ENCODE assay signal across 9 mouse cellular contexts in the genomic region with DNA sequence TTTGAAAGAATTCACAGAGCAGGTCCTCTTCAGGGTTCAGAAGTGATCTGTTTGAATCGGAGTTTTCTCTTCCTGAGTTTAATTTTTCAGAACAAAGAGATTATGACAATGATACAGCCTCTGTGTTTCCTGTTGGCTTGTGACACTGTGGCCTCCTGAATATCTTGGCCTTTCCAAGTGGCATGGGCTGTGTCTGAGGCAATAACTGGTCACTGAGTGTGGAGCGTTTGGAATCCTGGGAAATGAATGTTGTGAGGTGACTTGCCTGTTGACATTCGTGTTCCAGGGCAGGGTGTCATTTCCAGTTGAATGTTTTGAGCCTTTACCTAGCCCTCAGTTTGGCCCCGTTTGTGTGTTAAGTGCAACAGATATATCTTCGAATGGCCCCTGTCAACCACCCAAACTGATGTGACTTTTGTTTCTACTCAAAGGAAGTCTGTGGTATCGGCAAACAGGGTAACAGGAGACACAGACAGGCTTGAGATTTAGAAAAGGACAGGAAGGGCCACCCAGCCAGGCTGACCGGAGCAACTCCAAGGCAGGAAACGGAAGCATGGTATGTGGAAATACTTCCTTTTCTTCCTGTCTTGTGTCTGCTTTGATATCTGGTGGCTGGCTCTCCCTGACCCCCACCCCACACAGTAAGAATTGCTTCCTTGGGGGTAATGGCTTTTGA. TPM values are rescaled to one million over a fixed set of nuclear protein-coding genes. Genes with fewer than 3 reads are reported as not detected.
DNase-seq lines count a peak whose midpoint lies in the region; ATAC-seq and TF ChIP-seq lines count a peak whose summit lies in the region.
"Had no signal": no experiment of that assay in that cellular context is flagged by ENCODE, and none has a peak within 500 bp of the region (broad histone marks: within the 10 kb centered on the region; RNA-seq: fewer than 3 reads in every experiment).

No protein-coding gene starts in this region.

- H3K4me3 ChIP-seq in heart, embryonic 10.5 days, result no peak overlapping the region
- no peak overlapping the region for H3K4me3 ChIP-seq in small intestine, adult 2 months (ENCODE audit: low read depth, low read length)

- intact Hi-C loops in heart, postnatal 14 days (cut with DNase I), result loop anchor here (2.0 kb wide), 1 partner anchor 34 kb away; no protein-coding TSS in a partner anchor
- intact Hi-C loops in left cerebral cortex, postnatal 4 days (cut with DNase I), result no loop called here

- 57% methylated on average over 8 of the region's 8 CpGs for WGBS in heart, embryonic 10.5 days
- 73% methylated on average over 8 of the region's 8 CpGs for WGBS in small intestine, adult 2 months

- no peak for DNase-seq in heart, embryonic 10.5 days (ENCODE audit: low spot score)
- no peak for DNase-seq in heart, postnatal 14 days
- peak; percentile 30 for DNase-seq in thymus, postnatal 0 days (ENCODE audit: low spot score)
- no peak for DNase-seq in thymus, postnatal 10 days (ENCODE audit: low spot score in 2 of 2)
- DNase-seq in kidney, postnatal 14 days, result peak; percentile 51
- no peak for DNase-seq in left cerebral cortex, postnatal 4 days
- DNase-seq: cerebellum, postnatal 25 days had no signal

- peaks cover 27% of the 10 kb centered on the region for H3K4me1 ChIP-seq in heart, embryonic 10.5 days
- H3K4me1 ChIP-seq in small intestine, adult 2 months (ENCODE audit: control insufficient read depth, insufficient read depth, insufficient read length, low read length), result peaks cover 11% of the 10 kb centered on the region

- H3K27ac ChIP-seq in heart, embryonic 10.5 days, result peak overlapping the region; percentile 60; the same call in 1 of the 2 replicates
- peak overlapping the region; percentile 16; the same call in 1 of the 2 replicates for H3K27ac ChIP-seq in small intestine, adult 2 months (ENCODE audit: insufficient read depth, low read depth, low read length)

- H3K27me3 ChIP-seq in heart, embryonic 10.5 days (ENCODE audit: insufficient read depth, poor library complexity, severe bottlenecking), result no peaks in the 10 kb centered on the region
- H3K27me3 ChIP-seq in small intestine, adult 2 months (ENCODE audit: control insufficient read depth, insufficient read depth, low read length), result no peaks in the 10 kb centered on the region

- TF ChIP-seq CTCF in small intestine, adult 2 months (IDR thresholded peaks at IDR 0.05; ENCODE audit: extremely low read depth, insufficient read length, insufficient replicate concordance, low read depth, low read length), result no peak

- TF ChIP-seq POLR2A in small intestine, adult 2 months (IDR thresholded peaks at IDR 0.05; ENCODE audit: low read depth, low read length), result no peak

- ATAC-seq in frontal cortex, adult (ENCODE audit: low TSS enrichment), result no peak

- no peaks in the 10 kb centered on the region for H3K9me3 ChIP-seq in heart, embryonic 10.5 days

- H3K36me3 ChIP-seq in heart, embryonic 10.5 days, result no peaks in the 10 kb centered on the region
- H3K36me3 ChIP-seq in small intestine, adult 2 months (ENCODE audit: control insufficient read depth, insufficient read depth, low read length), result no peaks in the 10 kb centered on the region

RNA-seq across cellular contexts. Expression of gene Mef2a, which starts 52.3 kb away (rescaled TPM):
- polyA plus RNA-seq in heart, embryonic 10.5 days (2016; fragmentation: Nextera tagmentation; extraction: Ambion mirVana), result 45.7 and 69.6 TPM in 2 replicates
- total RNA-seq in heart, postnatal 14 days (2021), result 100 to 1,000 TPM; 157 to 165 TPM
- polyA plus RNA-seq in thymus, postnatal 0 days (2015; fragmentation: Nextera tagmentation; extraction: Ambion mirVana), result 62.3 and 64.9 TPM in 2 replicates
- polyA plus RNA-seq in small intestine, adult 2 months (2012; rRNA removed), result 6.6 and 16.0 TPM in 2 replicates
- 100 to 1,000 TPM; 115 to 119 TPM for total RNA-seq in left cerebral cortex, postnatal 4 days (2021)

Comparison
In these comparisons a context has a peak if more than half of its experiments do, and no peak if none do; other contexts are left out.
1. DNase-seq: peak in thymus, postnatal 0 days (single experiment) and kidney, postnatal 14 days (single experiment); none in heart, embryonic 10.5 days (single experiment), heart, postnatal 14 days (0 of 2), thymus, postnatal 10 days (0 of 2) and left cerebral cortex, postnatal 4 days (single experiment).